Mouse (Mus musculus): Measurements from ENCODE around the gene Tubg2.

DNA sequence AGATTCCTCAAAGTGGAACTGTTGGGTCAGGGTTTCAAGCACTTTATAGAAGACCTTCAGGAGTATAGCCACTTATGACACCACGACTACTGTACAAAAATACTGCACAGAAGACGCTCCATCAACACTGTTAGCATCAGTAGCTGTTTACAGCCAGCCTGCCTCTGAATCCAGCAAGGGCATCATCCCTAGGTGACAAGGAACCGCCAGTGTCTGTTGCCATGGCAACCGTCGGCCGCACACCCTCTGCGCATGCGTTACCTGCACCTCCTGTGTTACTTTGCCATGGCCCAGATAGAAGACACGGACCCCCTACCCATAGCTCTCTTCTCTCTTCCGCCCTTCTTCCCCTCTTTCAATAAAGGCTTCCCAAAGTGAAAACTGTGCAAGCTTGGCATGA lies 9.3 kb upstream of the Tubg2 start:
- TF ChIP-seq CTCF (IDR thresholded peaks at IDR 0.05; ENCODE audit: low read depth) (no peak), EP300 (IDR thresholded peaks at IDR 0.05; ENCODE audit: low read depth) (no peak)

All from liver, postnatal 0 days (tissue).